ENCODE assay signal across 8 mouse cellular contexts in genomic region chr10:66864161-66864862, GRCm38 (mm10).
DNase-seq lines count a peak whose midpoint lies in the region; ATAC-seq and TF ChIP-seq lines count a peak whose summit lies in the region.

No protein-coding gene starts in this region.

- no peak overlapping the region for H3K4me2 ChIP-seq in heart, postnatal 0 days (ENCODE audit: low read depth, low read length)
- peak overlapping the region; percentile 1; the same call in 1 of the 2 replicates for H3K4me2 ChIP-seq in liver, embryonic 11.5 days
- H3K4me2 ChIP-seq in hindbrain, embryonic 13.5 days: no peak overlapping the region

- no peaks in the 10 kb centered on the region for H3K36me3 ChIP-seq in heart, postnatal 0 days (replicated peaks; ENCODE audit: control insufficient read depth, insufficient read depth, low read length)
- no peaks in the 10 kb centered on the region for H3K36me3 ChIP-seq in liver, embryonic 11.5 days (ENCODE audit: control insufficient read depth, insufficient read depth, low read length)
- H3K36me3 ChIP-seq in hindbrain, embryonic 13.5 days: no peaks in the 10 kb centered on the region

- TF ChIP-seq EP300 in heart, postnatal 0 days (IDR thresholded peaks at IDR 0.05; ENCODE audit: low read depth): 0 out of 2 replicates have a peak, but pooled peaks have one; percentile 61

- 50% methylated on average over 14 of the region's 14 CpGs for WGBS in heart, postnatal 0 days
- WGBS in liver, embryonic 11.5 days: 36% methylated on average over 14 of the region's 14 CpGs
- WGBS in hindbrain, embryonic 13.5 days: 62% methylated on average over 14 of the region's 14 CpGs

- TF ChIP-seq CTCF in heart, postnatal 0 days (IDR thresholded peaks at IDR 0.05; ENCODE audit: low read depth): peak; percentile 32; the same call in 1 of the 2 replicates

- no peak overlapping the region for H3K9ac ChIP-seq in heart, postnatal 0 days (replicated peaks; ENCODE audit: low read depth, low read length)
- no peak overlapping the region for H3K9ac ChIP-seq in liver, embryonic 11.5 days (ENCODE audit: low read depth, low read length)
- no peak overlapping the region for H3K9ac ChIP-seq in hindbrain, embryonic 13.5 days

- no peak overlapping the region for H3K4me3 ChIP-seq in brown adipose tissue, adult 24 weeks (ENCODE audit: insufficient read depth, low read depth, low read length)
- no peak overlapping the region for H3K4me3 ChIP-seq in heart, postnatal 0 days (ENCODE audit: low read depth, low read length)
- no peak overlapping the region for H3K4me3 ChIP-seq in liver, embryonic 11.5 days (ENCODE audit: low read depth, low read length)
- H3K4me3 ChIP-seq in hindbrain, embryonic 13.5 days: no peak overlapping the region

- H3K27ac ChIP-seq in brown adipose tissue, adult 24 weeks (replicated peaks; ENCODE audit: low read depth, low read length): peak overlapping the region; percentile 71
- H3K27ac ChIP-seq in heart, postnatal 0 days (ENCODE audit: low read depth): peak overlapping the region; percentile 67
- peak overlapping the region; percentile 19; the same call in 1 of the 2 replicates for H3K27ac ChIP-seq in liver, embryonic 11.5 days (ENCODE audit: low read depth, low read length)
- no peak overlapping the region for H3K27ac ChIP-seq in hindbrain, embryonic 13.5 days

- no peaks in the 10 kb centered on the region for H3K27me3 ChIP-seq in heart, postnatal 0 days (ENCODE audit: control insufficient read depth, insufficient read depth, low read length)
- H3K27me3 ChIP-seq in liver, embryonic 11.5 days (replicated peaks; ENCODE audit: control insufficient read depth, insufficient read depth, low read length): no peaks in the 10 kb centered on the region
- no peaks in the 10 kb centered on the region for H3K27me3 ChIP-seq in hindbrain, embryonic 13.5 days

- ATAC-seq in heart, postnatal 0 days (ENCODE audit: insufficient read depth, low read depth): peak; percentile 89
- peak; percentile 85 for ATAC-seq in liver, embryonic 11.5 days (replicated peaks; ENCODE audit: low FRiP score)
- no peak for ATAC-seq in hindbrain, embryonic 13.5 days (ENCODE audit: low FRiP score)

- H3K9me3 ChIP-seq in heart, postnatal 0 days (replicated peaks; ENCODE audit: control insufficient read depth, low read length): no peaks in the 10 kb centered on the region
- no peaks in the 10 kb centered on the region for H3K9me3 ChIP-seq in liver, embryonic 11.5 days (ENCODE audit: control insufficient read depth, low read length)
- H3K9me3 ChIP-seq in hindbrain, embryonic 13.5 days: no peaks in the 10 kb centered on the region

- H3K4me1 ChIP-seq in brown adipose tissue, adult 24 weeks (ENCODE audit: control insufficient read depth, insufficient read depth, insufficient read length, low read length): no peaks in the 10 kb centered on the region
- no peaks in the 10 kb centered on the region for H3K4me1 ChIP-seq in heart, postnatal 0 days (ENCODE audit: control insufficient read depth, insufficient read depth)
- H3K4me1 ChIP-seq in liver, embryonic 11.5 days (replicated peaks; ENCODE audit: control insufficient read depth, insufficient read depth, low read length): no peaks in the 10 kb centered on the region; the same call in 1 of the 2 replicates
- H3K4me1 ChIP-seq in hindbrain, embryonic 13.5 days (replicated peaks): no peaks in the 10 kb centered on the region

- peak; percentile 87 for DNase-seq in 3T3-L1 (ENCODE audit: low read depth, low spot score)
- DNase-seq in CD8-positive naive resting alpha-beta T cell, adult 2 months (ENCODE audit: low read depth in 2 of 2, low spot score in 2 of 2): peak; percentile 59 to 70
- peak; percentile 62 for DNase-seq in heart, postnatal 0 days (ENCODE audit: low spot score)
- DNase-seq in liver, embryonic 11.5 days (ENCODE audit: low spot score): peak; percentile 41
- peak; percentile 6 for DNase-seq in ovary, postnatal 14 days (ENCODE audit: low spot score)
- peak; percentile 59 for DNase-seq in yolk sac, embryonic 10.5 days (ENCODE audit: low spot score)

Comparison
In these comparisons a context has a peak if more than half of its experiments do, and no peak if none do; other contexts are left out.
1. DNase-seq: peak in every context shown above with its lines; median percentile 87 in 3T3-L1; 64 in CD8-positive naive resting alpha-beta T cell, adult 2 months; 62 in heart, postnatal 0 days; 59 in yolk sac, embryonic 10.5 days; 41 in liver, embryonic 11.5 days; 6 in ovary, postnatal 14 days.